Mouse (Mus musculus) midbrain, embryonic 11.5 days (tissue): ENCODE data around the gene Kdelr1. TPM values are rescaled to one million over a fixed set of nuclear protein-coding genes. Genes with fewer than 3 reads are reported as not detected.

Source experiments
- ATAC-seq: fragments of 200-750 bp; cut with Nextera tagmentation; 2 replicates; pipeline ENCODE4 v1.8.0; 2017; ENCODE audit warnings: moderate TSS enrichment, moderate library complexity; ENCODE audit not compliant: low FRiP score
- DNase-seq: peaks from one replicate; pipeline ENCODE4 v3.0.0; 2015; ENCODE audit warnings: low spot score; ENCODE audit errors: missing footprints
- H3K27ac ChIP-seq: fragments of 300-500 bp; sonication (generic); 2 replicates; pipeline ENCODE4 v1.5.1; 2014; ENCODE audit warnings: low read depth, low read length
- H3K27me3 ChIP-seq: fragments of 300-500 bp; sonication (generic); 2 replicates; pipeline ENCODE4 v1.6.1; 2014; ENCODE audit warnings: mild to moderate bottlenecking, low read length, moderate library complexity, mixed read lengths; ENCODE audit not compliant: control insufficient read depth, insufficient read depth
- H3K36me3 ChIP-seq: fragments of 300-500 bp; sonication (generic); 2 replicates; pipeline ENCODE4 v1.6.1; 2014; ENCODE audit warnings: mild to moderate bottlenecking, low read length, moderate library complexity, mixed read lengths; ENCODE audit not compliant: control insufficient read depth, insufficient read depth
- H3K4me1 ChIP-seq: fragments of 300-500 bp; sonication (generic); 2 replicates; pipeline ENCODE4 v1.6.1; 2014; ENCODE audit warnings: low read length; ENCODE audit not compliant: control insufficient read depth, insufficient read depth
- H3K4me2 ChIP-seq: fragments of 300-500 bp; sonication (generic); 2 replicates; pipeline ENCODE4 v1.6.1; 2014; ENCODE audit warnings: mild to moderate bottlenecking, moderate library complexity
- H3K4me3 ChIP-seq: fragments of 300-500 bp; sonication (generic); 2 replicates; pipeline ENCODE4 v1.5.1; 2014; ENCODE audit warnings: low read depth, low read length
- H3K9ac ChIP-seq: fragments of 300-500 bp; sonication (generic); 2 replicates; pipeline ENCODE4 v1.6.1; 2014; ENCODE audit warnings: low read length
- H3K9me3 ChIP-seq: fragments of 300-500 bp; sonication (generic); 2 replicates; pipeline ENCODE4 v1.6.1; 2016; ENCODE audit warnings: low read length; ENCODE audit not compliant: control insufficient read depth
- WGBS: fragments of 180-500 bp; shearing (Covaris S2); extraction: QIAGEN DNeasy Blood & Tissue Kit; methylation state at CpG from one replicate; pipeline ENCODE4 v1.1.7; 2014; 5-methylcytosine and 5-hydroxymethylcytosine counted together
- polyA plus RNA-seq: library from polyadenylated mRNA; unstranded; fragments of >200 nt; fragmentation: Nextera tagmentation; extraction: Ambion mirVana; gene quantifications from 2 replicates; pipeline ENCODE4 v1.2.1, GENCODE M21; 2014

Gene Kdelr1
- 76.7 and 84.0 TPM in 2 replicates for polyA plus RNA-seq

DNA sequence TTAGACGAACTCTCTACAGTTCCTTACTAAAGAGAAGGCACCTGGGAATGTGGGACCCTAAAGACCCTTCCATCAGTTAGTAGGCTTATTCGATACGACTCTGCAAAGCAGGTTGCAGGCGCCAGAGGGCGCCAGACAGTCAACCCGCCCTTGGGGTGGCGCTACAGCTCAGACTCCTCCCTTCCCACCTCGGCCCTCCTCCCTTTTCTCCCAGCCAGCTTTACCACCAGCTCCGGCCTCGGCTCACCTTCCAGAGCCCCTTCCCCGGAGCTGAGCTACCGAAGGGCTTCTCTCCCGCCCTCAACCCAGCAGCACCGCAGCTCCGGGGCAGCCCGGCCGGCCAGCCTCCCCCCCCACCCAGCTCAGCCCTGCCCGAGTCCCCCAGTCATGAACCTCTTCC lies at the start of gene Kdelr1:
TSS of gene Kdelr1 (plus strand) at position 149 of the 400 bp plus-strand sequence.
- Histone ChIP-seq H3K4me1 (peaks cover 32% of the 10 kb centered on the region), H3K9ac (peak within 1 kb of the TSS; percentile 81)
- under 1% methylated on average over 18 of the region's 18 CpGs for WGBS

DNA sequence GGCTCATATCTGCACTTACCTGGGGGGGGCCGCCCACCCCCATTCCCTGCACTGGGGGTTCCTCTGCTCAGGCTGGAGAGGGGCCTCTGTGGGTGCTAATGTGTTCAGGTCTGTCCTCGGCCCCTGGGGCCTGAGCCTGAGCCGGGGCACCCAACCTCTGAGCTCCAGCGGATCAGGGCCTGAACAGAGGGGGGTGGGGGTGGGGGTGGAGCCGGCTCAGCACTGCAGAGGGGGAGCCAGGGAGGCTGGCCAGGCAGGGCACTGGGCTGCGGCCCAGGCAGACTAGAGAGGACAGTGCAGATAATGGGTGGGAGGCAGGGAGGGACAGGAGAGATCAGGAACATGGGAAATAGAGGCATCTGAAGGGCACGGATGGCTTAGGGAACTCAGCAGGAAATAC lies 48.0 kb upstream of the Kdelr1 start, which contains the start of gene Kcnj14:
TSS of gene Kcnj14 (minus strand) at position 185 of the 400 bp plus-strand sequence.
- Histone ChIP-seq H3K36me3 (peaks cover 27% of the 10 kb centered on the region), H3K4me3 (no peak within 1 kb of the TSS), H3K9me3 (no peaks in the 10 kb centered on the region), H3K4me2 (no peak within 1 kb of the TSS), H3K9ac (no peak within 1 kb of the TSS), H3K27ac (no peak within 1 kb of the TSS), H3K4me1 (peaks cover 4% of the 10 kb centered on the region), H3K27me3 (peaks cover 3% of the 10 kb centered on the region)
- ATAC-seq (no peak), DNase-seq (no peak)
- 66% methylated on average over 7 of the region's 7 CpGs for WGBS

More for the DNA sequence above, at the start of gene Kdelr1:
- no peaks in the 10 kb centered on the region for H3K9me3 ChIP-seq
- peaks cover 37% of the 10 kb centered on the region for H3K27me3 ChIP-seq
- ATAC-seq (peak; percentile 75), DNase-seq (peak; percentile 100)
- peak within 1 kb of the TSS; percentile 72 for H3K4me2 ChIP-seq
- peaks cover 11% of the 10 kb centered on the region for H3K36me3 ChIP-seq
- peak within 1 kb of the TSS; percentile 73 for H3K27ac ChIP-seq
- peak within 1 kb of the TSS; percentile 81 for H3K4me3 ChIP-seq

DNA sequence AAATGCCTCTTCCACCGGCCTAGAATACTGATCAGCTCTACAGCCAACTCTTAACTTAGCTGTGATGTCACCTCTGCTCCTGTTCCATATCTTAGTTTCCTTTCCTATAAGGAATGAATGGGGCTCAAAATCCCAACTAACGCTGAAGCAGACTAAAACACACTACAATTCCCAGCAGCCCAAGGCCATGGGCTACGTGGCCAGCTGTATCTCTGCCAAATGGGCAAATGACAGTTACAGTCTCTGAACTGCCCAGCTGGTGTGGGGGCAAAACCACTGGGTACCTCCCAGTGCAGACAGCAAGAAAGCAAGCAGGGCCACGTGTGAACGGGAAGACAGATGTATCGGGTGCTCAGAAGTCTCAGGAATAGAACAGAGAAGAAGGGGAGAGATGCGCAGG lies 45.9 kb upstream of the Kdelr1 start:
- ATAC-seq (no peak), DNase-seq (no peak)
- H3K4me3 ChIP-seq = no peak overlapping the region
- WGBS = 90% methylated on average over 7 of the region's 7 CpGs
- peaks cover 10% of the 10 kb centered on the region for H3K4me1 ChIP-seq
- H3K27me3 ChIP-seq = peaks cover 3% of the 10 kb centered on the region
- no peak overlapping the region for H3K27ac ChIP-seq
- H3K9me3 ChIP-seq = no peaks in the 10 kb centered on the region
- H3K36me3 ChIP-seq = peaks cover 27% of the 10 kb centered on the region
- no peak overlapping the region for H3K4me2 ChIP-seq
- H3K9ac ChIP-seq = no peak overlapping the region

DNA sequence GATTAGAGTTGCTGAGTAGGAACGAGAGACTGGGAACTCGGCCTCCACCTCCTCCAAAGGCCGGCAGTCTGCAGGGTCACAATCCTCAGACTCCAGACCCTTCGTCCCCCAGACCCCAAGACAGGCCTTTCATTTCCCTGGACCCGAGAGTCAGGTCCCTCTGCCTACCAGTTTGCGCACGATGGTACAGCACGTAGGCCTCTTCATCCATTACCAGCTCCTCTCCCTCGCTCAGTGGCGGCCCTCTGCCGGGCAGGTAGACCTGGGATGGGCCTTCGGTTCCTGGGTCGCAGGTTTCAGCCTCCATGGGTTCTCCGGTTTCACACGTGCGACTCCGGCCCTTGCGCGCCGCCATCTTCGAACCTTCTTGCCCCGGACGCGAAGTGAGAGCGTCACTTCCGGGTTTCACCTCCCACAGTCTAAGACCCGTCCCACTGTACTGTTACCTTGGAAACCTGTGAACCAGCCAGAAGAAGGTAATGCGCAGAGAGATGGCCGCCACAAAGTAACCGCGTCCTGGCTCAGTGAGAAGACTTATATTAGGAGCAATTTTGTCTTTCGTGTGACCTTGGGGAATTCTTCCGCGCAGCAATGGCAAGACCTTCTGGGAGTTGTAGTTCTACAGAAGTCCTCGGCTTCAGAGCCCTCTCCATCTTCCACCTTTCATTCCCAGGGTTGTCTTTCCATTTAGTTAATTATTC lies 42.0 kb upstream of the Kdelr1 start, which contains the start of gene Grwd1:
TSS of gene Grwd1 (minus strand) at position 518 of the 701 bp plus-strand sequence.
- Histone ChIP-seq H3K4me2 (peak within 1 kb of the TSS; percentile 77), H3K4me3 (peak within 1 kb of the TSS; percentile 75), H3K36me3 (peaks cover 18% of the 10 kb centered on the region), H3K9ac (peak within 1 kb of the TSS; percentile 76), H3K4me1 (peaks cover 14% of the 10 kb centered on the region), H3K9me3 (no peaks in the 10 kb centered on the region), H3K27me3 (peaks cover 40% of the 10 kb centered on the region), H3K27ac (peak within 1 kb of the TSS; percentile 1; the same call in 1 of the 2 replicates)
- DNase-seq (peak; percentile 98), ATAC-seq (peak; percentile 94)
- under 1% methylated on average over 35 of the region's 35 CpGs for WGBS

DNA sequence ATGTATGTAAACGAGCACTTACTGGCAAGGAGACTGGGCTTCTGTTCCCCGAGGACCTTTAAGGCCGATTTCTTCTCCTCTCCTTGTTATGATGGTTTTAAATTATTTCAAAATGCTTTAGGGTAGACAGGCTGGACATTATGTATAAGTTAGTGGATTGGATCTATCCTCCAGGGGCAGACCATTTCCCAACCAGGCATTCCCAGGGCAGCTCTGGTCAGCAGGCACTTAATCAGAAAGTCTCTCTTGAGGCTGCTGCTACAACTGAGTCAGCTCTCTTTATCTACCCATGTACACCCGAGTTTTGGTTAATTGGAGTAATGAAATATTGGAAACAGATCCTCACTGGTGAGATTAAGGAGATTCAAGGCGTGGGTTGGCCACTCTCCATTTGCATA lies 41.4 kb upstream of the Kdelr1 start:
- H3K4me1 ChIP-seq = peaks cover 14% of the 10 kb centered on the region
- peaks cover 13% of the 10 kb centered on the region for H3K36me3 ChIP-seq
- H3K27me3 ChIP-seq = peaks cover 44% of the 10 kb centered on the region
- 26% methylated on average over 5 of the region's 5 CpGs for WGBS
- peak; percentile 47 for ATAC-seq
- no peaks in the 10 kb centered on the region for H3K9me3 ChIP-seq
- H3K9ac ChIP-seq = peak overlapping the region; percentile 76
- peak overlapping the region; percentile 75 for H3K4me3 ChIP-seq
- peak overlapping the region; percentile 1; the same call in 1 of the 2 replicates for H3K27ac ChIP-seq
- peak overlapping the region; percentile 77 for H3K4me2 ChIP-seq
- no peak for DNase-seq

DNA sequence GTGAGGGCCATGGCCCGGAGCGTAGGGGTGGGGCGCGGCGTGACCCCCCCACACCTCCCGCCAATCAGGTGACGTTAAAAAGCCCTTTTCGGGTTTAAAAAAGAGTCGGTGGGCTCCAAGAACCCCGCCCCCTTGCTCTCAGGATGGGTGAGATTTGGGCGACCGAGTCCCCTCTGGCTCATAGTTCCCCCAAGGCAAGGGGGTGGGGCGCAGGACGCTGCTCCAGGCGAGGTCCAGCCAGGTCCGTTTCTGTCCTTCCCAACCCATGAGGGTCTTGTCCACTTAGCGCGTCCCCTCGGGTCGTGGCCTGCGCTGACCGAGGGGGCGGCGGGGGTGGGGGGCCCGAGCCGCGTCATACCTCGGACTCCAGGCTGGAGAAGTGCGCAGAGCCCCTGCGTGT lies 40.1 kb upstream of the Kdelr1 start:
- no peak for ATAC-seq
- H3K27me3 ChIP-seq = peaks cover 44% of the 10 kb centered on the region

DNA sequence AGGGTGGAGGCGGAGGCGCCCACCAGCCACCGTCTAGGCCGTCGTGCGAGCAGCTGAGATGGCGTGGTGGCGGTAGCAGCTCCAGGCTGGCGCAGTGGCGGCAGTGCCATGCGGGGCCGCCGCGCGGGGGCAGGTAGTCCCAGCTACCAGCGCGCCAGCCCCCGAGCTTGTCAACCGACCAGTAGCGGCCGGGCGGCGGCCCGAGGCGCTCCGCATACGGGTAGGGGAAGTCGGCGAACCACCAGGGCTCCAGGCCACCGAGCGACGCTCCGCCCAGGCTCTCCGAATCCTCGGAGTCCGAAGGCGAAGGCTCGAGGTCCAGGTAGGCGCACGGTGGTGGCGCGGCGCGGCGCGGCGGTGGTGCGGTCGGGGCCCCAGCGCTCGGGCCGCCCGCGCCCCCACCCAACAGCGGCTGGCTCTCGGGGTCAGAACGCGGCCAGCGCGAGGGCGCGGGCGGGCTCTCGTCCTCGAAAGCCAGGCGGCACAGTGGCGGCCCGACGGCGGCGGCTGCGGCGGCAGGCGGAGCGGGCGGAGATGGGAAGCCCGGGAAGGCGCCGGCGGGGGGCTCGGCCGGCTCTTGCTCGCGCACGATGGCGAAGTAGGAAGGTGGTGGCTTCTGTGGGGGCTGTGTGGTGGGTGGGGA lies 39.3 kb upstream of the Kdelr1 start:
- no peak overlapping the region for H3K27ac ChIP-seq
- H3K27me3 ChIP-seq = peaks cover 44% of the 10 kb centered on the region

More for the DNA sequence above, 40.1 kb upstream of the Kdelr1 start:
- DNase-seq = no peak
- H3K9me3 ChIP-seq = no peaks in the 10 kb centered on the region
- peaks cover 14% of the 10 kb centered on the region for H3K4me1 ChIP-seq
- H3K27ac ChIP-seq = no peak overlapping the region
- H3K4me3 ChIP-seq = peak overlapping the region; percentile 18; the same call in 1 of the 2 replicates
- no peak overlapping the region for H3K9ac ChIP-seq
- H3K36me3 ChIP-seq = peaks cover 7% of the 10 kb centered on the region; the same call in 1 of the 2 replicates
- WGBS = 12% methylated on average over 30 of the region's 30 CpGs
- no peak overlapping the region for H3K4me2 ChIP-seq

DNA sequence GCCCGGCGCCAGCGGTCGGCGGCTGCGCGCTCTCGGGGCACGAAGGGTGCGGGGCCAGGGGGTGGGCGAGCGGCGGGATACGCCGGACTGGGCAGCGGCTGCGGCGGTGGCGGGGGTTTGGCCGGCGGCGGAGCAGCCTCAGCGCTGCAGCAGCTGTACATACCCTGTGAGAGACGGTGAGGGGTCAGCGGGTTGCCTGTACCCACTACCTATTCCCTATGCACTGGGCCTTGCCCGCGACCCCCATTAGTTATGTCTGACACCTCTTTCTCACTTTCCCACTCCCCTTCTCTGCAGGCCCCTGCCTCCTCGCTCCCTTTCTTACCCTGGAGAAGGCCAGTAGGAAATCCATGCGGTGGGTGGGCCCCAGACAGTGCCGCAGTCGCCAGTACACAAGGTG lies 38.6 kb upstream of the Kdelr1 start:
- 3% methylated on average over 31 of the region's 31 CpGs for WGBS
- Histone ChIP-seq H3K4me3 (peak overlapping the region; percentile 18), H3K27me3 (peaks cover 44% of the 10 kb centered on the region), H3K27ac (no peak overlapping the region), H3K9ac (no peak overlapping the region), H3K9me3 (no peaks in the 10 kb centered on the region), H3K4me2 (peak overlapping the region; percentile 31), H3K4me1 (peaks cover 14% of the 10 kb centered on the region), H3K36me3 (no peaks in the 10 kb centered on the region)
- DNase-seq = peak; percentile 85
- no peak for ATAC-seq

More for the DNA sequence above, 39.3 kb upstream of the Kdelr1 start:
- no peak overlapping the region for H3K9ac ChIP-seq
- H3K4me1 ChIP-seq = peaks cover 14% of the 10 kb centered on the region
- H3K4me3 ChIP-seq = peak overlapping the region; percentile 18
- H3K36me3 ChIP-seq = 0 out of 2 replicates have a peak, but pooled peaks cover 3% of the 10 kb centered on the region
- H3K9me3 ChIP-seq = no peaks in the 10 kb centered on the region
- no peak for ATAC-seq
- under 1% methylated on average over 85 of the region's 86 CpGs for WGBS
- DNase-seq = peak; percentile 82
- H3K4me2 ChIP-seq = peak overlapping the region; percentile 31
